Mouse (Mus musculus) neural tube, embryonic 12.5 days (tissue): ENCODE results near the gene Lmo7. TPM values are rescaled to one million over a fixed set of nuclear protein-coding genes. Genes with fewer than 3 reads are reported as not detected.

Experiments
- ATAC-seq: fragments of 200-750 bp; cut with Nextera tagmentation; 2 replicates; pipeline ENCODE4 v1.8.0; 2017; ENCODE audit warnings: low read depth, mild to moderate bottlenecking, moderate TSS enrichment, moderate library complexity; ENCODE audit not compliant: low FRiP score
- H3K27ac ChIP-seq: fragments of 300-500 bp; sonication (generic); 2 replicates; pipeline ENCODE4 v1.5.1; 2016
- H3K27me3 ChIP-seq: fragments of 300-500 bp; sonication (generic); replicated peaks from 2 replicates; pipeline ENCODE4 v1.6.1; 2016; ENCODE audit warnings: mild to moderate bottlenecking
- H3K36me3 ChIP-seq: fragments of 300-500 bp; sonication (generic); 2 replicates; pipeline ENCODE4 v1.6.1; 2016; ENCODE audit warnings: mild to moderate bottlenecking
- H3K4me1 ChIP-seq: fragments of 300-500 bp; sonication (generic); 2 replicates; pipeline ENCODE4 v1.6.1; 2016
- H3K4me2 ChIP-seq: fragments of 300-500 bp; sonication (generic); replicated peaks from 2 replicates; pipeline ENCODE4 v1.6.1; 2016; ENCODE audit warnings: mild to moderate bottlenecking
- H3K4me3 ChIP-seq: fragments of 300-500 bp; sonication (generic); 2 replicates; pipeline ENCODE4 v1.5.1; 2016
- H3K9ac ChIP-seq: fragments of 300-500 bp; sonication (generic); 2 replicates; pipeline ENCODE4 v1.6.1; 2016; ENCODE audit warnings: mild to moderate bottlenecking
- H3K9me3 ChIP-seq: fragments of 300-500 bp; sonication (generic); 2 replicates; pipeline ENCODE4 v1.6.1; 2016; ENCODE audit warnings: mild to moderate bottlenecking
- WGBS: fragments of 180-500 bp; shearing (Covaris S2); methylation state at CpG from one replicate; pipeline ENCODE4 v1.1.7; 2016; 5-methylcytosine and 5-hydroxymethylcytosine counted together
- polyA plus RNA-seq: library from polyadenylated mRNA; unstranded; fragments of >200 nt; fragmentation: Nextera tagmentation; extraction: Ambion mirVana; gene quantifications from 2 replicates; pipeline ENCODE4 v1.2.1, GENCODE M21; 2016

Gene Lmo7
- polyA plus RNA-seq, 1 experiment from 2014 or later = 2.5 TPM

- H3K9ac ChIP-seq = no peak overlapping the region
- H3K9me3 ChIP-seq = no peaks in the 10 kb centered on the region
- H3K27me3 ChIP-seq = no peaks in the 10 kb centered on the region
- 94% methylated on average over 3 of the region's 3 CpGs for WGBS
- H3K4me2 ChIP-seq = no peak overlapping the region
- no peaks in the 10 kb centered on the region for H3K36me3 ChIP-seq
- H3K4me1 ChIP-seq = no peaks in the 10 kb centered on the region
- H3K4me3 ChIP-seq = no peak overlapping the region
- no peak for ATAC-seq
- no peak overlapping the region for H3K27ac ChIP-seq
Observed at GRCm38 (mm10) chr14:101784315-101784945, 54.7 kb downstream of the Lmo7 start.

- 76% methylated on average over 5 of the region's 5 CpGs for WGBS
- Histone ChIP-seq H3K4me1 (no peaks in the 10 kb centered on the region), H3K27me3 (no peaks in the 10 kb centered on the region), H3K36me3 (no peaks in the 10 kb centered on the region), H3K4me2 (no peak overlapping the region), H3K9me3 (no peaks in the 10 kb centered on the region), H3K4me3 (no peak overlapping the region), H3K9ac (no peak overlapping the region), H3K27ac (no peak overlapping the region)
- no peak for ATAC-seq
Observed at GRCm38 (mm10) chr14:101787903-101788302, 58.1 kb downstream of the Lmo7 start.

- H3K9ac ChIP-seq = no peak overlapping the region
- WGBS = 85% methylated on average over 5 of the region's 6 CpGs
- H3K4me2 ChIP-seq = no peak overlapping the region
- H3K4me3 ChIP-seq = no peak overlapping the region
- H3K27me3 ChIP-seq = no peaks in the 10 kb centered on the region
- H3K9me3 ChIP-seq = no peaks in the 10 kb centered on the region
- H3K27ac ChIP-seq = no peak overlapping the region
- H3K4me1 ChIP-seq = no peaks in the 10 kb centered on the region
- no peak for ATAC-seq
- H3K36me3 ChIP-seq = no peaks in the 10 kb centered on the region
Observed at GRCm38 (mm10) chr14:101788475-101788874, 58.7 kb downstream of the Lmo7 start.

DNA sequence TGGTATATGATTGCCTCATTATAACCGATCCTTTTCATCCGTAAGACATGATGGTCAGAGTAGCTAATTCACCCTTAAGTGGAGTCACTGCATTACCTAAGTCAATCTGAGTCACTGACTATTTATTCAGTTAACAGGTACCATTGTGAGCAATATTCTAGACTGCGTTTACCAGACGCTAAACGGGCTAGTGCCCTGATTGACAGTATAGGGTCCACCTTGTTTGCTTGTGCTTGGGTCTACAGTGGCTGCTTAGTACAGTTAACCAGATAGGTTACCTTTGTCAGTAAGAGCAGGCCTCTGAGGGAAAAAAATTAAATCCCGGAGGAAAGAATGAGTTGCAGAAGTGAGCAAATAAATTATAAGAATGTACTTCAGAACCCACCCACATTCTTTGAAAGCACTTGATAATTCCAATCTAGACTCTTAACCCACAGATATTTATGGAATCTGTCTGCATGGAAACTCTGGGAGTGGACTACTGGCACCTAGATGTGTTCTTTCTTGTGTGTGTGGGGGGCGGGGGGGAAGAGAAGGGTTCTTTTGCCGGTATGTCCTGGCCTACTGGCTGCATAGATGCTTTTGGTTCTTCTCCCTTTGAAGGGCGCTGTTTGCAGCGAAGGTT is 64.9 kb downstream of the Lmo7 start:
- Histone ChIP-seq H3K27ac (no peak overlapping the region), H3K4me3 (no peak overlapping the region), H3K36me3 (no peaks in the 10 kb centered on the region), H3K4me2 (no peak overlapping the region), H3K27me3 (no peaks in the 10 kb centered on the region), H3K9me3 (no peaks in the 10 kb centered on the region), H3K4me1 (no peaks in the 10 kb centered on the region), H3K9ac (no peak overlapping the region)
- 92% methylated on average over 10 of the region's 10 CpGs for WGBS
- ATAC-seq = no peak

- Histone ChIP-seq H3K36me3 (no peaks in the 10 kb centered on the region), H3K27me3 (no peaks in the 10 kb centered on the region), H3K4me3 (no peak overlapping the region), H3K9me3 (no peaks in the 10 kb centered on the region), H3K4me2 (no peak overlapping the region), H3K27ac (no peak overlapping the region), H3K4me1 (no peaks in the 10 kb centered on the region), H3K9ac (no peak overlapping the region)
- 89% methylated on average over 5 of the region's 5 CpGs for WGBS
- no peak for ATAC-seq
Observed at GRCm38 (mm10) chr14:101797930-101798500, 68.3 kb downstream of the Lmo7 start.

GRCm38 (mm10) chr14:101798766-101799165 is 69.0 kb downstream of the Lmo7 start:
- H3K4me1 ChIP-seq = no peaks in the 10 kb centered on the region
- H3K9ac ChIP-seq = no peak overlapping the region
- no peak for ATAC-seq
- no peaks in the 10 kb centered on the region for H3K36me3 ChIP-seq
- H3K9me3 ChIP-seq = no peaks in the 10 kb centered on the region
- no peak overlapping the region for H3K4me2 ChIP-seq
- H3K27ac ChIP-seq = no peak overlapping the region
- no peaks in the 10 kb centered on the region for H3K27me3 ChIP-seq
- 78% methylated on average over 2 of the region's 2 CpGs for WGBS
- no peak overlapping the region for H3K4me3 ChIP-seq

DNA sequence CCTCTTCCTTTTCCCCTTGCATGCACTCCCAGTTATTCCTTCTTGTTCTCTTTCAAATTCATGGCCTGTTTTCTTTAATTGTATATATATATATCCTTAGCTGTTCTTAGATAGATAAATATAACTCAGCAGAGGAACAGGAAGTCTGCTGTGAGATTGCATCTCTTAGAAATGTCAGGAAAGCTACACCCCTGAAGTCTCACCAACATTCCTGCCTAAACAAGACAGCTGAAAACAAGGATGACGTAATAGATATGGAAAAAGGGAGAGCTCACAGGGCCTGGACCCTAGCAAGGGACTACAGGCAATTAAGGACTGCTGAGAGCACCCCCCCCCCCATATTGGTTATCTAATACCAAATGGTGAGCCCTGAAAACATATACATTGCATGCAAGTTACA is 71.9 kb downstream of the Lmo7 start:
- Histone ChIP-seq H3K4me2 (no peak overlapping the region), H3K27me3 (no peaks in the 10 kb centered on the region), H3K9me3 (no peaks in the 10 kb centered on the region), H3K27ac (no peak overlapping the region), H3K4me3 (no peak overlapping the region), H3K4me1 (no peaks in the 10 kb centered on the region), H3K36me3 (no peaks in the 10 kb centered on the region), H3K9ac (no peak overlapping the region)
- WGBS = 88% methylated on average over 1 of the region's 1 CpGs
- ATAC-seq = no peak

DNA sequence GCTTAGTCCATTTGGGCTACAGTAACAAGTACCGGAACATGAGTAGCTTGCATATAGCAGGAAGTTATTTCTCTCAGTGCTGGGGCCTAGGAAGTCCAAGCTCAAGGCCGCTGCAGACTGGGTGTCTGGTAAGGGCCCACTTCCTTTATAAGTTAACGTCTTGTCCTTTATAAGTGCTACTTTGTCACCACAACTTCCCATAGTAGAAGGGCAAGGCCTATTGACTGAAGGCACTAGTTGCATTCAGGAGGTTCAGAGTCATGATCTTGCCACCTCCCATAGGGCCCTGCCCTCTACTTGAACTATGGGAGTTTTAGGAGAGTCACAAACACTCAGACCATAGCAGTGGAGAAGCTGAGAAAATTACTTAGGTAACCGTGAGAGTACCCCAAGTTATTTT is 74.4 kb downstream of the Lmo7 start:
- Histone ChIP-seq H3K36me3 (no peaks in the 10 kb centered on the region), H3K27ac (no peak overlapping the region), H3K4me3 (no peak overlapping the region), H3K4me2 (no peak overlapping the region), H3K9ac (no peak overlapping the region), H3K9me3 (no peaks in the 10 kb centered on the region), H3K4me1 (no peaks in the 10 kb centered on the region), H3K27me3 (no peaks in the 10 kb centered on the region)
- ATAC-seq = no peak
- 87% methylated on average over 4 of the region's 4 CpGs for WGBS

GRCm38 (mm10) chr14:101804562-101805327 is 75.0 kb downstream of the Lmo7 start:
- Histone ChIP-seq H3K36me3 (no peaks in the 10 kb centered on the region), H3K4me3 (no peak overlapping the region), H3K9ac (no peak overlapping the region), H3K9me3 (no peaks in the 10 kb centered on the region), H3K27ac (no peak overlapping the region), H3K27me3 (no peaks in the 10 kb centered on the region), H3K4me1 (no peaks in the 10 kb centered on the region), H3K4me2 (no peak overlapping the region)
- WGBS = 72% methylated on average over 4 of the region's 4 CpGs
- ATAC-seq = no peak

GRCm38 (mm10) chr14:101805328-101805697 is 75.6 kb downstream of the Lmo7 start:
- no peaks in the 10 kb centered on the region for H3K4me1 ChIP-seq
- H3K27me3 ChIP-seq = no peaks in the 10 kb centered on the region
- no peak overlapping the region for H3K27ac ChIP-seq
- no peak overlapping the region for H3K9ac ChIP-seq
- ATAC-seq = no peak
- H3K4me2 ChIP-seq = no peak overlapping the region
- no peak overlapping the region for H3K4me3 ChIP-seq
- H3K36me3 ChIP-seq = no peaks in the 10 kb centered on the region
- 56% methylated on average over 7 of the region's 7 CpGs for WGBS
- H3K9me3 ChIP-seq = no peaks in the 10 kb centered on the region

DNA sequence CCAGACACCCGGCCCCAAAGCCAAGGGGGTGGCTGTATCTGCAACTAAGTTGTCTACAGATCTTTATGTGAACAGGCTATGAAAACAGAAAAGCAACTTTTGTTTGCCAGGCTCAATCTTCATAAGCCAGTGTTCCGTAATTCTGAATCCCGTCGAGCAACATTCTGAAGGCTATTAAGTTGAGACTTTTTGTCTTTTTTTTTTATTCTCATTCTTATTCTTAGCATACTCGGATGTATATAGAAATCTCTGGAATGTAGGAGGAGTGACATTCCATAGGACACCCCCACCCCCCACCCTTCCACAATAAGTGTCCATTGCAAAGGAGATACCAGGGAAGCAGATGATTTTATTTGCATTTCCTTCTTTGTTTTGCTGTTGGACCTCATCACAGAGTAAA is 76.3 kb downstream of the Lmo7 start:
- Histone ChIP-seq H3K4me1 (no peaks in the 10 kb centered on the region), H3K36me3 (no peaks in the 10 kb centered on the region), H3K4me2 (no peak overlapping the region), H3K27me3 (no peaks in the 10 kb centered on the region), H3K27ac (no peak overlapping the region), H3K9ac (no peak overlapping the region), H3K9me3 (no peaks in the 10 kb centered on the region), H3K4me3 (no peak overlapping the region)
- 78% methylated on average over 5 of the region's 5 CpGs for WGBS
- ATAC-seq = no peak

DNA sequence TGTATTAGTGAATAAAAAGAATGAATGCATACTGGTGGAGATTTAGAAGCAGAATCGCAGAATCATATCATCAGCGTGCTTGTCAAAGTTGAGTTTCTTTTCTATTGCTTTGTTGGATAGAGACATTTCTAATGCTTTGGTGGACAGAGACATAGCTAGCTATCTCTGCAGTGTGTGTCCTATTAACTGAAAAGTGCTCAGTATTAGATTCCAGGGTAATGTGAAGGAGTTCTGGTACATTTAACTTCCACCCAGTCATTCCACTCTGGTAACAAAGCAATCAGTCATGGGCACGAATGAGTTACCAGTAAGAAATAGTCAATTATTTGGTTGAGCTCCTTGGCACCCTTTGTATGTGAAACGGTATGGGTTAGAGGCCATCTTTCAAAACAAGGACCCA is 76.8 kb downstream of the Lmo7 start:
- Histone ChIP-seq H3K9ac (no peak overlapping the region), H3K9me3 (no peaks in the 10 kb centered on the region), H3K4me3 (no peak overlapping the region), H3K36me3 (no peaks in the 10 kb centered on the region), H3K27me3 (no peaks in the 10 kb centered on the region), H3K27ac (no peak overlapping the region), H3K4me1 (no peaks in the 10 kb centered on the region), H3K4me2 (no peak overlapping the region)
- ATAC-seq = no peak
- 60% methylated on average over 4 of the region's 4 CpGs for WGBS
